Mouse (Mus musculus) kidney, adult 2 months (tissue): ENCODE measurements around the gene Vps39. TPM values are rescaled to one million over a fixed set of nuclear protein-coding genes. Genes with fewer than 3 reads are reported as not detected.

ENCODE experiments used
- DNase-seq: peaks from one replicate; pipeline ENCODE4 v3.0.0; 2021
- H3K27ac ChIP-seq: fragments of 200-500 bp; 2 replicates; pipeline ENCODE4 v1.5.1; 2012; ENCODE audit warnings: low read depth, low read length, control low read depth, inconsistent platforms; ENCODE audit not compliant: insufficient read depth
- H3K27me3 ChIP-seq: fragments of 200-500 bp; replicated peaks from 2 replicates; pipeline ENCODE4 v1.6.1; 2012; ENCODE audit warnings: mild to moderate bottlenecking, moderate library complexity, low read length, inconsistent platforms; ENCODE audit not compliant: control insufficient read depth, insufficient read depth
- H3K36me3 ChIP-seq: fragments of 200-500 bp; 2 replicates; pipeline ENCODE4 v1.6.1; 2012; ENCODE audit warnings: mild to moderate bottlenecking, moderate library complexity, low read length, inconsistent platforms; ENCODE audit not compliant: control insufficient read depth, insufficient read depth
- H3K4me1 ChIP-seq: fragments of 200-500 bp; 2 replicates; pipeline ENCODE4 v1.6.1; 2011; ENCODE audit warnings: low read length; ENCODE audit not compliant: control insufficient read depth, insufficient read depth
- H3K4me3 ChIP-seq: fragments of 200-500 bp; 2 replicates; pipeline ENCODE4 v1.5.1; 2011; ENCODE audit warnings: mild to moderate bottlenecking, low read depth, low read length, control low read depth; ENCODE audit not compliant: insufficient read depth
- CTCF ChIP-seq: fragments of 200-500 bp; conservative IDR thresholded peaks from 2 replicates; pipeline ENCODE4 v1.5.1; 2011; ENCODE audit warnings: low read depth, mild to moderate bottlenecking, control low read depth, low read length, moderate library complexity, mixed read lengths; ENCODE audit not compliant: insufficient read depth, insufficient read length
- POLR2A ChIP-seq: fragments of 200-500 bp; IDR thresholded peaks from one replicate; pipeline ENCODE4 v1.6.1; 2011; ENCODE audit warnings: low read depth, low read length, control low read depth
- WGBS: fragments of 180-500 bp; shearing (Covaris S2); methylation state at CpG from one replicate; pipeline ENCODE4 v1.1.7; 2018; 5-methylcytosine and 5-hydroxymethylcytosine counted together
- polyA plus RNA-seq: library from polyadenylated mRNA; depleted of rRNA; stranded (reverse); fragments of >200 nt; gene quantifications from 2 replicates; pipeline ENCODE4 v1.2.3, GENCODE M21; 2012

The Vps39 gene
- polyA plus RNA-seq, 1 experiment = 16.8 TPM

DNA sequence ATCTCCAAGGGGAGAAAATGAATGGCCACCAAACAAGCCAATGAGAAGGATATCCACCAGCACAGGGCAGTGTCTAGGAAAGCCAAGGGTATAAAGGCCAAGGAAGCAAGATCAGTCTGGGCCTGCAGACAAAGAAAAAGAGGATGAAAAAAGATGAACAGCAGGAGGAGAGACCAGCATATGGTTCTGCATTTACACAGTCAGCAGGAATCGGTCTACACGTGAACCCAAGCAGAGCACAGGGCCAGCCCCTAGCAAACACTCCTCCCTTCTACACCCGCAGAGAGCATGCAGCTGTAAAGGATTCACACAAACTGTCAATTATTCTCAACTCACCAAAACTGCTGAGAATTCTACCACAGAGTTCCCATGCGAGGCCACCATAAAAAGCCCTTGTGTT lies 20.9 kb upstream of the Vps39 start:
- Histone ChIP-seq H3K4me3 (no peak overlapping the region), H3K27me3 (no peaks in the 10 kb centered on the region), H3K27ac (no peak overlapping the region), H3K4me1 (no peaks in the 10 kb centered on the region), H3K36me3 (peaks cover 21% of the 10 kb centered on the region)
- DNase-seq = no peak
- WGBS = 91% methylated on average over 4 of the region's 4 CpGs
- no peak for TF ChIP-seq CTCF
- no peak for TF ChIP-seq POLR2A

- no peak overlapping the region for H3K4me3 ChIP-seq
- DNase-seq = no peak
- H3K36me3 ChIP-seq = peaks cover 21% of the 10 kb centered on the region
- no peaks in the 10 kb centered on the region for H3K4me1 ChIP-seq
- TF ChIP-seq POLR2A (no peak), CTCF (no peak)
- WGBS = 87% methylated on average over 4 of the region's 4 CpGs
- no peaks in the 10 kb centered on the region for H3K27me3 ChIP-seq
- H3K27ac ChIP-seq = no peak overlapping the region
Measured at GRCm38 (mm10) chr2:120367416-120368207, 14.7 kb upstream of the Vps39 start.

GRCm38 (mm10) chr2:120366501-120366900 lies 13.6 kb upstream of the Vps39 start:
- Histone ChIP-seq H3K36me3 (peaks cover 16% of the 10 kb centered on the region), H3K4me3 (no peak overlapping the region), H3K27me3 (no peaks in the 10 kb centered on the region), H3K4me1 (no peaks in the 10 kb centered on the region), H3K27ac (no peak overlapping the region)
- TF ChIP-seq POLR2A (no peak), CTCF (no peak)
- DNase-seq = no peak
- WGBS = 42% methylated on average over 3 of the region's 3 CpGs

DNA sequence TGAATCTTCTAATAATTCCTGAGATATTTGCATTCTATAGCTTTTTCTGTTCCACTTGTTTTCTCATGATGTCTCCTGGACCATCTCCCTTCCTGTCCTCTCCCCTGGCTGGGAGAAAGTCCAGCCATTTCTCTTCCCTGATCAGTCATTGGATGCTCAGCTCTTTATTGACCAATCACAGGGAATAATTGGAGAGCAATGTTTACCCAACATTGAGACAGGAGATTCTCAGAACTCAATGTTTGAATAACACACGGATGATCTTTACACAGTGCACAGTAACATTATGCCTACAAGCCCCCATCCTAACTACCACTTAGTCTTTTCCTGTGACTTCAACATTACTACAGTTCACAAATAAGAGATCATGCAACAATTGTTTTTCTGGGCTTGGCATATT lies 7.5 kb upstream of the Vps39 start:
- Histone ChIP-seq H3K27me3 (no peaks in the 10 kb centered on the region), H3K27ac (no peak overlapping the region), H3K4me1 (no peaks in the 10 kb centered on the region), H3K4me3 (no peak overlapping the region), H3K36me3 (peaks cover 9% of the 10 kb centered on the region)
- TF ChIP-seq POLR2A (no peak), CTCF (no peak)
- WGBS = 76% methylated on average over 1 of the region's 1 CpGs
- no peak for DNase-seq

GRCm38 (mm10) chr2:120351321-120351720 lies 1.6 kb downstream of the Vps39 start:
- H3K27ac ChIP-seq = no peak overlapping the region
- H3K4me1 ChIP-seq = peaks cover 5% of the 10 kb centered on the region; the same call in 1 of the 2 replicates
- DNase-seq = no peak
- no peak for TF ChIP-seq CTCF
- TF ChIP-seq POLR2A = no peak
- H3K4me3 ChIP-seq = no peak overlapping the region
- no peaks in the 10 kb centered on the region for H3K27me3 ChIP-seq
- 84% methylated on average over 5 of the region's 5 CpGs for WGBS
- H3K36me3 ChIP-seq = no peaks in the 10 kb centered on the region

- H3K36me3 ChIP-seq = no peaks in the 10 kb centered on the region; the same call in 1 of the 2 replicates
- peaks cover 5% of the 10 kb centered on the region; the same call in 1 of the 2 replicates for H3K4me1 ChIP-seq
- H3K4me3 ChIP-seq = no peak overlapping the region
- 52% methylated on average over 9 of the region's 9 CpGs for whole genome bisulfite sequencing
- no peaks in the 10 kb centered on the region for H3K27me3 ChIP-seq
- H3K27ac ChIP-seq = peak overlapping the region; percentile 24; the same call in 1 of the 2 replicates
- peak; percentile 61 for DNase-seq
- TF ChIP-seq CTCF (no peak), POLR2A (no peak)
Measured at GRCm38 (mm10) chr2:120348120-120348519, 4.8 kb downstream of the Vps39 start.

GRCm38 (mm10) chr2:120341741-120342140 lies 11.2 kb downstream of the Vps39 start:
- no peak overlapping the region for H3K27ac ChIP-seq
- no peaks in the 10 kb centered on the region for H3K27me3 ChIP-seq
- no peak for TF ChIP-seq CTCF
- no peak for TF ChIP-seq POLR2A
- peaks cover 3% of the 10 kb centered on the region for H3K36me3 ChIP-seq
- 89% methylated on average over 1 of the region's 1 CpGs for WGBS
- H3K4me3 ChIP-seq = no peak overlapping the region
- no peaks in the 10 kb centered on the region for H3K4me1 ChIP-seq
- DNase-seq = no peak
